Mouse (Mus musculus): ENCODE measurements around the gene Btbd18. TPM values are rescaled to one million over a fixed set of nuclear protein-coding genes. Genes with fewer than 3 reads are reported as not detected.
"Not testable (repeated sequence)": the region's sequence is repeated elsewhere in the genome, so short reads cannot be mapped to it uniquely, and the experiment has no call there.

The Btbd18 gene
- polyA plus RNA-seq, 1 experiment from 2014 or later: 0.43 TPM

- H3K36me3 ChIP-seq: no peaks in the 10 kb centered on the region
- 1% methylated on average over 15 of the region's 15 CpGs for WGBS
- ATAC-seq (ENCODE audit: low FRiP score, low read depth): peak; percentile 92
- no peaks in the 10 kb centered on the region for H3K9me3 ChIP-seq
- H3K9ac ChIP-seq: peak within 1 kb of the TSS; percentile 84
- H3K4me3 ChIP-seq: peak within 1 kb of the TSS; percentile 63
- H3K4me2 ChIP-seq (replicated peaks): peak within 1 kb of the TSS; percentile 75
- H3K27ac ChIP-seq: peak within 1 kb of the TSS; percentile 77
- H3K27me3 ChIP-seq (replicated peaks): no peaks in the 10 kb centered on the region
- H3K4me1 ChIP-seq: no peaks in the 10 kb centered on the region
Measured at GRCm38 (mm10) chr2:84650464-84651195, 8.2 kb upstream of the Btbd18 start, which contains the start of gene Ctnnd1. TSS of gene Ctnnd1 (minus strand) at chr2:84650765.

GRCm38 (mm10) chr2:84653354-84653753 is 5.5 kb upstream of the Btbd18 start:
- Histone ChIP-seq H3K9ac (no peak overlapping the region), H3K9me3 (no peaks in the 10 kb centered on the region), H3K36me3 (no peaks in the 10 kb centered on the region), H3K4me1 (no peaks in the 10 kb centered on the region), H3K4me3 (no peak overlapping the region), H3K27me3 (replicated peaks) (no peaks in the 10 kb centered on the region), H3K27ac (no peak overlapping the region), H3K4me2 (replicated peaks) (no peak overlapping the region)
- no peak for ATAC-seq (ENCODE audit: low FRiP score, low read depth)

- H3K4me2 ChIP-seq (replicated peaks): no peak overlapping the region
- H3K27ac ChIP-seq: no peak overlapping the region
- no peak overlapping the region for H3K4me3 ChIP-seq
- no peaks in the 10 kb centered on the region for H3K27me3 ChIP-seq (replicated peaks)
- 70% methylated on average over 1 of the region's 1 CpGs for WGBS
- no peak overlapping the region for H3K9ac ChIP-seq
- 0 out of 2 replicates have a peak, but pooled peaks cover 5% of the 10 kb centered on the region for H3K9me3 ChIP-seq
- ATAC-seq (ENCODE audit: low FRiP score, low read depth): no peak
- no peaks in the 10 kb centered on the region for H3K36me3 ChIP-seq
- H3K4me1 ChIP-seq: no peaks in the 10 kb centered on the region
Measured at GRCm38 (mm10) chr2:84655864-84656263, 3.0 kb upstream of the Btbd18 start.

GRCm38 (mm10) chr2:84660253-84660652 is 1.4 kb downstream of the Btbd18 start:
- Histone ChIP-seq H3K36me3 (no peaks in the 10 kb centered on the region), H3K4me3 (no peak overlapping the region), H3K27ac (no peak overlapping the region), H3K9me3 (0 out of 2 replicates have a peak, but pooled peaks cover 5% of the 10 kb centered on the region), H3K4me2 (replicated peaks) (no peak overlapping the region), H3K4me1 (no peaks in the 10 kb centered on the region), H3K9ac (no peak overlapping the region), H3K27me3 (replicated peaks) (no peaks in the 10 kb centered on the region)
- ATAC-seq (ENCODE audit: low FRiP score, low read depth): no peak
- WGBS: 61% methylated on average over 3 of the region's 3 CpGs

- H3K4me1 ChIP-seq: no peaks in the 10 kb centered on the region
- ATAC-seq (ENCODE audit: low FRiP score, low read depth): no peak
- 33% methylated on average over 2 of the region's 2 CpGs for WGBS
- no peak overlapping the region for H3K4me3 ChIP-seq
- H3K27ac ChIP-seq: no peak overlapping the region
- H3K9me3 ChIP-seq: 0 out of 2 replicates have a peak, but pooled peaks cover 5% of the 10 kb centered on the region
- H3K36me3 ChIP-seq: 0 out of 2 replicates have a peak, but pooled peaks cover 4% of the 10 kb centered on the region
- H3K4me2 ChIP-seq (replicated peaks): no peak overlapping the region
- H3K9ac ChIP-seq: no peak overlapping the region
- no peaks in the 10 kb centered on the region for H3K27me3 ChIP-seq (replicated peaks)
Measured at GRCm38 (mm10) chr2:84662866-84663265, 4.0 kb downstream of the Btbd18 start.

GRCm38 (mm10) chr2:84666081-84666480 is 7.2 kb downstream of the Btbd18 start:
- Histone ChIP-seq H3K4me1 (peaks cover 8% of the 10 kb centered on the region), H3K36me3 (peaks cover 17% of the 10 kb centered on the region), H3K9ac (no peak overlapping the region), H3K27ac (no peak overlapping the region), H3K9me3 (no peaks in the 10 kb centered on the region), H3K27me3 (replicated peaks) (no peaks in the 10 kb centered on the region), H3K4me3 (no peak overlapping the region), H3K4me2 (replicated peaks) (no peak overlapping the region)
- ATAC-seq (ENCODE audit: low FRiP score, low read depth): no peak
- WGBS: 70% methylated on average over 12 of the region's 12 CpGs

GRCm38 (mm10) chr2:84669828-84670568 is 11.1 kb downstream of the Btbd18 start:
- peak; percentile 82 for ATAC-seq (ENCODE audit: low FRiP score, low read depth)
- Histone ChIP-seq H3K27ac (peak overlapping the region; percentile 73; the same call in 1 of the 2 replicates), H3K36me3 (peaks cover 40% of the 10 kb centered on the region), H3K9me3 (no peaks in the 10 kb centered on the region), H3K4me2 (replicated peaks) (peak overlapping the region; percentile 72), H3K4me3 (peak overlapping the region; percentile 87), H3K4me1 (peaks cover 8% of the 10 kb centered on the region), H3K27me3 (replicated peaks) (no peaks in the 10 kb centered on the region), H3K9ac (peak overlapping the region; percentile 88)
- WGBS: 3% methylated on average over 39 of the region's 39 CpGs

GRCm38 (mm10) chr2:84670569-84670933 is 11.7 kb downstream of the Btbd18 start, which contains the start of gene Selenoh:
TSS of gene Selenoh (minus strand) at chr2:84670770.
- 0% methylated on average over 20 of the region's 20 CpGs for WGBS
- Histone ChIP-seq H3K4me1 (peaks cover 8% of the 10 kb centered on the region), H3K4me2 (replicated peaks) (peak within 1 kb of the TSS; percentile 72), H3K27ac (peak within 1 kb of the TSS; percentile 73), H3K9ac (peak within 1 kb of the TSS; percentile 88), H3K36me3 (peaks cover 45% of the 10 kb centered on the region), H3K9me3 (no peaks in the 10 kb centered on the region), H3K4me3 (peak within 1 kb of the TSS; percentile 87), H3K27me3 (replicated peaks) (no peaks in the 10 kb centered on the region)
- peak; percentile 98 for ATAC-seq (ENCODE audit: low FRiP score, low read depth)

GRCm38 (mm10) chr2:84671535-84671934 is 12.7 kb downstream of the Btbd18 start:
- H3K4me3 ChIP-seq; H3K27ac ChIP-seq; H3K9me3 ChIP-seq; H3K27me3 ChIP-seq (replicated peaks); H3K4me1 ChIP-seq; H3K9ac ChIP-seq: not testable (repeated sequence)
- peak; percentile 5; the same call in 1 of the 2 replicates for ATAC-seq (ENCODE audit: low FRiP score, low read depth)
- WGBS: 54% methylated on average over 4 of the region's 5 CpGs
- Histone ChIP-seq H3K4me2 (replicated peaks) (peak overlapping the region; percentile 72), H3K36me3 (peaks cover 53% of the 10 kb centered on the region)

GRCm38 (mm10) chr2:84677270-84677967 is 18.5 kb downstream of the Btbd18 start:
- H3K9me3 ChIP-seq: no peaks in the 10 kb centered on the region
- peak; percentile 73 for ATAC-seq (ENCODE audit: low FRiP score, low read depth)
- no peak overlapping the region for H3K27ac ChIP-seq
- peak overlapping the region; percentile 59 for H3K4me2 ChIP-seq (replicated peaks)
- H3K9ac ChIP-seq: peak overlapping the region; percentile 51
- peaks cover 18% of the 10 kb centered on the region for H3K4me1 ChIP-seq
- WGBS: 11% methylated on average over 22 of the region's 22 CpGs
- H3K36me3 ChIP-seq: peaks cover 39% of the 10 kb centered on the region
- H3K27me3 ChIP-seq (replicated peaks): no peaks in the 10 kb centered on the region
- H3K4me3 ChIP-seq: peak overlapping the region; percentile 43

GRCm38 (mm10) chr2:84677968-84678880 is 19.3 kb downstream of the Btbd18 start, which contains the start of the genes Gm28635 and Med19:
TSS of gene Gm28635 (minus strand) at chr2:84678041.
TSS of gene Med19 (plus strand) at chr2:84678402.
- H3K4me2 ChIP-seq (replicated peaks): peak within 1 kb of the TSS; percentile 87
- H3K9ac ChIP-seq: peak within 1 kb of the TSS; percentile 82
- no peaks in the 10 kb centered on the region for H3K9me3 ChIP-seq
- H3K4me3 ChIP-seq: peak within 1 kb of the TSS; percentile 85
- H3K36me3 ChIP-seq: peaks cover 31% of the 10 kb centered on the region
- H3K4me1 ChIP-seq: peaks cover 18% of the 10 kb centered on the region
- ATAC-seq (ENCODE audit: low FRiP score, low read depth): peak; percentile 100
- under 1% methylated on average over 44 of the region's 44 CpGs for WGBS
- H3K27ac ChIP-seq: no peak within 1 kb of the TSS
- H3K27me3 ChIP-seq (replicated peaks): no peaks in the 10 kb centered on the region

Measured in neural tube, embryonic 12.5 days (tissue).